Mouse (Mus musculus) embryonic stem cell, embryonic (primary cell): ENCODE results near the gene Sptb.

ENCODE experiments used
- CTCF ChIA-PET, 4 experiments: fragments of 300-600 bp in 2 of 4; fragments of 350-600 bp in 2 of 4; sonication (Branson Sonifier 250); formaldehyde crosslinking; loops; one replicate each; lab custom pipeline; 2022; ENCODE audit warnings: inconsistent platforms in 2 of 4; lab: Charles Lee
- POLR2A ChIA-PET, 4 experiments: fragments of 300-600 bp in 2 of 4; fragments of 350-600 bp in 2 of 4; sonication (Branson Sonifier 250); formaldehyde crosslinking; loops; one replicate each; lab custom pipeline; 2022; ENCODE audit warnings: antibody characterized with exemption in 4 of 4, inconsistent platforms in 1 of 4; lab: Charles Lee

Gene Sptb

DNA sequence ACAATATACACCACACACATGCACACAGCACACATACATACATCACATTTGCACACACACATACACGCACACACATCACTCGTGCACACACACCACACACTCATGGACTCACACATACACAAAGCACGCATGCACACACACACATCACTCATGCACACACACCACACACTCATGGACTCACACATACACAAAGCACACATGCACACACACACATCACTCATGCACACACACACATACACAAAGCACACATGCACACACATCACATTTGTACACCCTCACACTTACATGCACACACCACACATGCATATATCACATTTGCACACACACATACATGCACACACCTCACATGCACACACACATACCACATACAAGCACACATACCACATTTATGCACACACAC, 24.7 kb downstream of the Sptb start:
- POLR2A ChIA-PET = interaction anchor here in 2 of 4 experiments (0.6 to 1.8 kb wide), 3 partner anchors 8 to 13 kb away, joined by 3 to 9 read pairs (median 5); no protein-coding TSS in a partner anchor

DNA sequence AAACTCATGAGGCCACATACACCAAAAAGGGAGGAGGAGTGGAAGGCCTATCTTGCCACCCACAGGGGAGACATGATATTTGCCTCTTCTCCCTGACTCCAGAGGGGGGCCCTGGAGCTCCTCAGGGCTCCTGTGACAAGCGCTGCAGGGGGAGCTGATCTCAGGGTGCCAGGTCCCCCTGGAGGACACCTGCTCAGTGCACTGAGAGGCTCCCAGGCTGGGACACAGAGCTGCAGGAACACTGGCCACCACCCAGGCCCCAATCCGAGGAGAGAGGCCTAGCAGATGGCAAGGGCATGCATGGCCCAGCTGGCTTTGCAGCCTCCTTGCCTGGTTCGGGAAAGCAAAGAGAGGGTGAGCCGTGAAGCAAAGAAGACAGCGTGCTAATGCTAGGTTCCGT, 25.9 kb downstream of the Sptb start:
- POLR2A ChIA-PET = interaction anchor here in 2 of 4 experiments (1.2 to 1.8 kb wide), 3 partner anchors 11 to 79 kb away, joined by 3 to 9 read pairs (median 7); partner anchors contain the start of gene Sptb (in 1 of the 2)
- CTCF ChIA-PET = interaction anchor here in 1 of 4 experiments (0.9 kb wide), 1 partner anchor 88 kb away, joined by 3 read pairs; no protein-coding TSS in a partner anchor

More for the DNA sequence above, 24.7 kb downstream of the Sptb start:
- CTCF ChIA-PET = no interaction called here

DNA sequence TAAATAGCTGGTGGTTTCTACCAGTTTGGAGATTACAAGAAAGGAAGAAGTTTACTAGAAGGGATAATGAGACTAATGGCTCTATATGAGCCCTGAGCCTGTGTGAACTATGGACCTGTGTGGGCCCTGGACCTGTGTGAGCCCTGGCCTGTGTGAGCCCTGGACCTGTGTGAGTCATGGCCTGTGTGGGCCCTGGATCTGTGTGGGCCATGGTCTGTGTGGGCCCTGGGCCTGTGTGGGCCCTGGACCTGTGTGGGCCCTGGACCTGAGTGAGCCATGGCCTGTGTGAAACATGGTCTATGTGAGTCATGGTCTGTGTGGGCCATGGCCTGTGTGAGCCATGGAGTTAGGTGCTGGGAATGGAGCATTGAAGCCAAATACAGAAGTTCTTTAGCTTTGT, 28.4 kb downstream of the Sptb start:
- POLR2A ChIA-PET = interaction anchor here in 2 of 4 experiments (0.8 to 1.4 kb wide), 2 partner anchors 13 to 125 kb away, joined by 3 read pairs; no protein-coding TSS in a partner anchor
- CTCF ChIA-PET = interaction anchor here in 1 of 4 experiments (1.4 kb wide), 1 partner anchor 13 kb away, joined by 3 read pairs; no protein-coding TSS in a partner anchor

DNA sequence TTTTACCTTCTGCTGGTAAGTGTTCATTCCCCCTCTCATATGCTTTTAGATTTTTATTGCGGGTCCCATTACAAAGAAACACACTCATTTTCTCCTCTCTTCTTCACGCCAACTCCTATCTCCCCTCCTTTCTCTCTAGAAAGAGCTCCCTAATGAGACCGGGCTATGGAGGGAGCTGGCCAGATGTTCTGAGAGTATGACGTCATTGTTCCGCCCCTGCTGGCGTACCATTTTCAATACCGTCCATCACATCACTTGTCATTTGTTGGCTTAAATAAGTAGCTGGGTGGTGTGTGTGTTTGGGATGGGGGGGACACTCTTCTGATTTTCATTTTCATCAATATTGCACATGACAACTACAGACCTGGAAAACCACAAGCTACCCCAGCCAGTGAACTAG, 33.3 kb downstream of the Sptb start:
- POLR2A ChIA-PET = interaction anchor here in 3 of 4 experiments (0.6 to 1.7 kb wide), 4 partner anchors 8 to 198 kb away, joined by 3 to 5 read pairs (median 4); no protein-coding TSS in a partner anchor
- CTCF ChIA-PET = no interaction called here

DNA sequence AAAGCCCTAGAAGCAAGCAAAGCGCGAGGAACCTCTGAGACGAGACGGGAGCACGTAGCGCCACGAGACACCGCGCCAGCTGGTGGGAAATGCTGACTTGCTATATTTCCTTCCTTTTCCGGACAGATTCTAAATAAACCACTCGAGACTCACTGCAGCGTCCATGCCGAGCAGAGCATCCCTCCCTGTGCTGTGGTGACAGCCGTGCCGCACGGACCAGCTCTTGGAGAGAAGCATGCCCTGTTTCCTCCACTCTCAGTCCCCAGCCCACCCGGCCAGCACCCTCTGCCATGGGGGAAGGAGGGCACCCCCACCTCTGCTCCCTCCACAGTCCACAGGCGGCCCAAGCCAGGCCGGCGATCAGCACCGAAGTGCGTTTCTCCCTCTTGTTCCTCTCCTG, 33.9 kb downstream of the Sptb start:
- POLR2A ChIA-PET = no interaction called here

DNA sequence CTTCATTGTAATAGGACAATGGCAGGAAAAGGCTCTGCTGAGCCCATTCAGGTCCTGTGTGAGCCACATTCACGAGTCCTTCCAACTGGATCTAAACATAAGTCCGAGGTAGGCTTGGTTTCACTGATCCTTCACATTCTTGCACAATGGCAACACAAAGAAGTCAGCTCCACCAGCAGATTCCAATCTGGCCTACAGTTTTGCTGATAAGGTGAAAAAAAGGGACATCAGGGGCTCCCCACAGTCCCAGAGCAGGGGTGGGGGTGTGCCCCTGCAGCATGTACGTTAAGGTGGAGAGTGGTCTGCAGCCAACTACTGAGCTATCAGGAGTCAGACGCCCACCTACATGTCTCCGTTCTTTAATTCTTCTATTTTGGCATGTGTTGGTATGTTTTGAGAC, 35.0 kb downstream of the Sptb start:
- ChIA-PET POLR2A (no interaction called here), CTCF (no interaction called here)

More for the DNA sequence above, 33.9 kb downstream of the Sptb start:
- CTCF ChIA-PET = no interaction called here

DNA sequence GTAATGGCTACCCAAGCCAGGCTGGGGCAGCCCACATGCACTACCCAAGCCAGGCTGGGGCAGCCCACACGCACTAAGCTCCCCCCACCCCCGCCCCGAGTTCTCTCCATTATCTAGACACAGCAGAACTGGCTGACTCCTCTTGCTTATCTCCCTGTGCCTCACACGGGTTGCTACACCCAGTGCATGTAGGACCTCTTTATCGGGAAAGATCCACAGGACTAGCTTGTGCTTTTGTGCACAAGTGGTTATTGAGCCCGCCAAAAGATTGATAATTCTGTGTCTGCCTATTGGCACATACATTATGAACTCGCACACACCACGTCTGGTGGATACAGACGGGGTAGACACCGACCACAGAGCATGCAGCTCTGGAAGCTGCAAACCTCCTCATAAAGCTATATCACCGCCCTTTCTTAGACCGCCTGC, 36.5 kb downstream of the Sptb start:
- POLR2A ChIA-PET = interaction anchor here in 1 of 4 experiments (0.6 to 1.4 kb wide), 3 partner anchors 14 to 119 kb away, joined by 3 to 4 read pairs (median 3); no protein-coding TSS in a partner anchor

DNA sequence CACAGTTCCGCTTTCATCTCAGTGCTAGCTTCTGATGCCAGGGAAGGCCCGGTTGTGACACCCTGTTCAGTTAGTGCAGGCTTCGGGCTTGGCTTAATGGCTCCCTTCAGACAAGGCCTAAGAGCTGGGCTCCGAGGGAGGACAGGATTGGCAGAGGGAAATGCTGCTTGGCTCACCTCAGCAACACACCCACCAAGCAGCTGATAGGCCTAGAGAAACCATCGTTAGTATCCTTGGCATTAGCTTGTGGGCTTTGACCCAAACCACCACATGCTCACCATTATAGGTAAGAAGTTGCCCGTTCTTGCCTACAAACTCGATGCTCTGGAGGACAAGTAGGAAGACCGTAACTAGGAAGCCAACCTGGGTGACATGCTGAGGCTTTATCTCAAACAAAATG, 38.3 kb downstream of the Sptb start:
- ChIA-PET CTCF (interaction anchor here in 1 of 4 experiments (1.2 kb wide), 1 partner anchor 176 kb away, joined by 3 read pairs; no protein-coding TSS in a partner anchor), POLR2A (interaction anchor here in 1 of 4 experiments (1.3 kb wide), 1 partner anchor 23 kb away, joined by 3 read pairs; no protein-coding TSS in a partner anchor)

More for the DNA sequence above, 36.5 kb downstream of the Sptb start:
- CTCF ChIA-PET = interaction anchor here in 3 of 4 experiments (1.0 to 1.1 kb wide), 3 partner anchors 24 to 178 kb away, joined by 3 to 4 read pairs (median 3); no protein-coding TSS in a partner anchor

DNA sequence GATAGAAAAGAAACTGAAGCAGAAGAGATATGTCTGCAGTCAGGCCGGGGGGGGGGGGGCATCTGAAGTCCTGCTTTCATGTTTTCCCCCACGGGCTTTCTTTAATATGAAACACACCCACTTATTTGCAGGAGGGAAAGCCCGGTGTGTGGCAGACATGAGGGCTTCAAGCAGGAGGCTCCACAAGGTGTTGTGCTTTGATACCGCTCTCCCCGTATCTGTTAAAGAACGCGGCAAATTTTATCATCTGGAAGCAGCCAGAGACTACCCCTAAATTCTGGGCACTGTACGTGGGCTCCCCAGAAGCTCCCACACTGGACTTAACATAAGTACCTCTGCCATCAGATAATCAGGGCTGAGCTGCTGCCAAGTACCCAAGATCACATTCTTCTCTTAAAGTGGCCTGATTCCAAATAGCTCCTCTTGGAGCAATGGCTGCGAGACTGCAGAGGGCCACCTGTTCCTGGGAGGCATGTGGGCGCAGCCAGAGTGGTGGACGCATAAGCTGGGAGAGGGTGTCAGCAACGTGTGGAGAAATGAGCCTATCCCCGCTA, 39.7 kb downstream of the Sptb start:
- ChIA-PET POLR2A (interaction anchor here in 2 of 4 experiments (1.3 kb wide), 2 partner anchors 9 to 25 kb away, joined by 3 to 4 read pairs; no protein-coding TSS in a partner anchor), CTCF (interaction anchor here in 3 of 4 experiments (0.7 to 1.2 kb wide), 3 partner anchors 11 to 175 kb away, joined by 3 to 5 read pairs (median 3); no protein-coding TSS in a partner anchor)

DNA sequence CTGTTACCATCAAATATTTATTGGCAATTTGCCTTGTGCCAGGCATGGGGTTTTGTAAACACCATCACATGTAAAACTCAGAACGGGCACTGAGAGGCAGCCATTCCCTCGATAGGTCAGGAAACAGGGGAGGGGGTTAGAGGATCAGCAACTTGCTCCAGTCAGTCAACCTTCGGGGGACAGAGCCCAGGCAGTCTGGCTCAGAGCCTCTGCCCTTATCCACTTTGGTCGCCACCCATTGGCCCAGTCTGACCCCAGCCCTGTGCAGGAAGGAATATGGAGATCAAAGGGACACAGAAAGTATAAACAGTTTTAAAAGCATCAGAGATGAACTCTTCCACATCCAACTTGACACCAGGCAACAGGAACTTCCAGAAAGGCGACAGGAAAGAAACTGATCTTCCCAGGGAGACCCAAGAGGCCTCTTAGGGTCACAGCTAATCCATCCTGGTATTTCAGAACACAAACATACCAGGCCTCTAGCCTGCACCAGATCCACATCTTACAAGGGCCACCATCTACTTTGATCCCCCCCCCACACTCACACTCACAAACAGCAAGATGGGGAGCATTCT, 40.3 kb downstream of the Sptb start:
- ChIA-PET POLR2A (interaction anchor here in 2 of 4 experiments (0.6 to 1.3 kb wide), 2 partner anchors 8 to 25 kb away, joined by 4 read pairs; no protein-coding TSS in a partner anchor), CTCF (interaction anchor here in 1 of 4 experiments (0.7 kb wide), 1 partner anchor 10 kb away, joined by 5 read pairs; no protein-coding TSS in a partner anchor)

DNA sequence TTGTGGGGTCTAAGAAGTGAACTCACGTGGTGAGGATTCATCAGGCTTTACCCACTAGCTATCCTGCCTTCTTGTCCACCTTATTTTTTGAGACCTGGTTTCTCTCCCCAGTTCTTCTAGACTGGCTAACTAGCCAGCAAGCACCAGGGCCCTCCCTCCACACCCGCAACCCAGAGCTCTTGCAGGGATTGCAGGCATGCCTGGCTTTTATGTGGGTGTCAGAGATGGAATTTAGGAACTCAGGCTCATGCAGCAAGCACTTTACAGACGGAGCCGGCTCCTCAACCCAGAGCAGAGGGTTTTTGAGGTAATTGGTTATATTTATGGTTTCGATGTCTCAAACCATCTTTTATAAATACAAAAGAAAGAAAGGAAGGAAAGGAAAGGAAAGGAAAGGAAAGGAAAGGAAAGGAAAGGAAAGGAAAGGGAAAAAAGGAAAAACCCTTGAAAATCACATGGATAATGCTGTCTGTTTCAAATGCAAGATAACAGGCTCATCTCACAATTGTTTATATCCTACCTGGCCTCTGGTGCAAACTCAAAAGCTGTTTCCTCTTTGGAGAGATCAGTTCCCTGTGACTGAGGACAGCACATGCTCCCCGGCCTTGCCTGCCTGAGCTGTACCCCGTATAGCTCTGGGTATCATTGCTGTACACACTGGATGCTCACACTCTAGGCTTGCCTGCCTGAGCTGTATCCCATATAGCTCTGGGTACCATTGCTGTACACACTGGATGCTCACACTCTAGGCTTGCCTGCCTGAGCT, 41.5 kb downstream of the Sptb start:
- CTCF ChIA-PET = interaction anchor here in 2 of 4 experiments (0.7 to 1.5 kb wide), 4 partner anchors 12 to 296 kb away, joined by 3 to 5 read pairs (median 4); no protein-coding TSS in a partner anchor
- POLR2A ChIA-PET = interaction anchor here in 3 of 4 experiments (0.5 to 0.6 kb wide), 3 partner anchors 46 to 929 kb away, joined by 3 to 8 read pairs (median 4); no protein-coding TSS in a partner anchor

DNA sequence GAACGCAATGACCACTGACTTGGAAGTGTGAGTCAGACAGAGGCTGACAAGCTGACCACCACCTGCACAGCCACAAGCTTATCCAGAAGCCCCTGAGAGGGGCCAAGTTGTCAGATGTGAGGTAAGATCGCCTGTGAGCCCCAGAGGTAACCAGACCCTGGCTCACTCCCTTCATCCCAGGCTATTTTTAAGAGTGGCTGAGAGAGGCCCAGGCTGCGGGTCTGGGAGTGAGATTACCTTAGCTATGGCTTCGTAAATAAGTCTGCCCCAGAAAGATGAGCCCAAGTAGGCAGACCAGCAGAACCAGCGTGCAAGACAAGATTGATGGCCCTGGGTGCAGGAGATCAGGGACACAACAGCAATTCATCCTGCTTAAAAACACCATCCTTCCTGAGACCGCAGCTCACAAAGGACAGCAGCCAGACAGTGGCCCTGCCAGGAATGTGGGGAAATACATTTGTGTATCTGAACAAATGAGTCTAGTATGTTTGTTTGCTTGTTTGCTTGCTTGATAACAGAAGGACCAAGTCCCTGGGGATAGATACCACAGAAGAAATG, 58.5 kb downstream of the Sptb start:
- CTCF ChIA-PET = no interaction called here
- POLR2A ChIA-PET = no interaction called here

DNA sequence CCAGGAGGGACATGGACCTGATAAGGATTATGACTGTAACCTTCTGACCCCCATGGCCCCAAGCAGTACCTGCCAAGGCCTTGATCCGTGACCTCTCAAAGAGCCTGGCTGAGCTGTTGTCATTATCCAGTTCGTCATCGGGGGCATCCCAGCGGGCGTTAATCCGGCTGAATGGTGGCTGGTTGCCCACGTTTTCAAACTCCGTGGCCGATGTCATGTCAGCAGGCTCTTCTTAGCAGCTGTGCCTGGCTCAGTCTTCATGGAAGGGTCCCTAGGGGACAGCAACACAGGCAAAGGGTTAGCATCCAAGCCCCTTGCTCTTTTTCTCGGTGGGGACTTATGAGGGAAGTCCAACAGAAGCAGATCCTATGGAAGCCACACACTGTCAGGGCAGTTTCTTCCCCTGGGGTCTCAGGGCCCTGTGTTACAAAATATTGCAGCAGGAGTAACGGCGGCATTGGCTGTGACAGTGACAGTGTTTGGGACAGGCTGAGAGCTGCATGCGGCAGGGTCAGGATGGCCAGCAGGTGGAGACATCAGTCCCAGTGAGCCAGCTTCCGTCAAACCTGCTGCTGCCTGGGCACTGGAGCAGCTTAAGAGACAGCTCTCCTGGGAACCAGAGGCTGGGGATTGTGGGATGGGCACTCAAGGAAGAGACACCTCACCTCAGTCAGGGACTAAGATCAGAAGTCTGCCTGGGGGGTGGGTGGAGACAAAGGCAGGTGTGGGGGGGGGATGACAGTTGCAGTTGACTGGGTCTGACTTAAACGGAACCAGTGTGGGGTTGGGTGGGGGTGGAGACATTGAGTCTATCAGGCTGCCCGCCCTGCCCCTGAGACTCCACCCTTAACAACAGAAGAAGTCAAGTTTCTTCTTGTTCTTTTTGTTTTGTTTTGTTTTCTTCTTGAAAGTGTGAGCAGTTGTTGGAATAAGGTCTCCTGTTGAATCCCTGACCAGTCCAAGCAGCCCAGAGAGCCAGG, 60.3 kb downstream of the Sptb start:
- POLR2A ChIA-PET = interaction anchor here in 1 of 4 experiments (0.6 kb wide), 1 partner anchor 11 kb away, joined by 3 read pairs; no protein-coding TSS in a partner anchor
- CTCF ChIA-PET = interaction anchor here (0.5 to 1.4 kb wide), 14 partner anchors 9 to 175 kb away, joined by 3 to 15 read pairs (median 4); no protein-coding TSS in a partner anchor

DNA sequence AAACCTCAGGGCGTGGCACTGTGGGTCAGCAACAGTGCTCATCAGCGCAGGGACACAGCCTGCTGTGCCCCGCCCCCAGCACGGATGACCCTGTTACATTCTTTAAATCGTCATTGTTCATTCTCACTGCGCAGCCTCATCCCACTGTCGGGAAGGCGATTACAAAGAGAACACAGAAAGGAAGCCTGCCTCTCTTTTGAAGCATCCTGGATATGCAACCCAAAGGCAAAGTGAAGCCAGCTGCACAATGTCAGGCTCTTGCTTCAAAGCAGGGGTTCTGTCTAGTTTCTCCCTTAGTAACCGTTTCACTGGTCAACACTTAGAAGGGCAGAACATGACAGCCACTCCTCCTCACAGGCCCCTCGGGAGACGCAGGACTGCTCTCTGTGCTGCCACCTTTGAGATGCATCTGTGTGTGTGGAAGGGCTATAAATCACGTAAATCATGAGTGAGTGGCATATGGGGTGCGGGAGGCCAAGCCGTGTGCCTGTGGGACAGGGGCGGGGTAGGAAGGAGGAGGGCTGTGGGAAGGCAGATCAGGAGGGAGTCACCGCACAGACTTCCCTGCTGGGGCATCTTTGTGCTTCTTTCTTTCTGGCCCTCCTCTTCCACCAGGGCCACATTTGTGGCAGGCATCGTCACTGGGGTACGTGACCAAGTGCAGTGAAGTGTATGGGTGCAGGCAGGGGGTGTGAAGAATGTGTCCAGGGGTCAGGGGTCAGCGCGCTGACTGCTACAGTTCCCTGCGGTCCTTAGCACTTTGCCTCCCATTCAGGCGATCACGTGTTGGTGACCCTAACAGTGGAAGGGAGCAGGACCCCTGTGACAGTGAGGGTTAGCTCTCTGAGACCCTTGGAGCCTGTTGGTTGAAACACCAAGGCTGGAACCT, 64.9 kb downstream of the Sptb start:
- CTCF ChIA-PET = interaction anchor here in 1 of 4 experiments (0.5 to 0.7 kb wide), 2 partner anchors 192 to 281 kb away, joined by 3 to 4 read pairs; no protein-coding TSS in a partner anchor

DNA sequence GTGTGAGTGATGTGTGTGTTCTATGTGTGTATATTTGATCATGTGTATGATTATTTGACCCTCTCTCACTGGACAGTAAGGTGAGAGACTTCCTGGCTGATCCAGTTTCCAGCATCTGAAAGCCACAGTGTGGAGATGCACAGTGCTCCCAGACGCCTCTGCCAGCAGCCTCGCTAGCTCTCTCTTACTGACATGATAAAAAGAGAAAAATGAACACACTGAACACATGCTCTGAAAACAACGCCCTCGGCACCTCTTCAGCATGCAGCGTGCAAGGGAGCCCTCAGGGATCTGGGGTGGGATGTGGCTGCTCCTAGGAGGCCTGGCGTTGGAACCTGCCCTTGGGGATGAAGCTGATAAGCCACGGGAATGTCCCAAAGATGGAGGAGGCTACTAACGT, 66.7 kb downstream of the Sptb start:
- ChIA-PET CTCF (no interaction called here), POLR2A (no interaction called here)

More for the DNA sequence above, 64.9 kb downstream of the Sptb start:
- POLR2A ChIA-PET = interaction anchor here in 1 of 4 experiments (0.6 to 1.9 kb wide), 2 partner anchors 120 to 977 kb away, joined by 4 to 6 read pairs; partner anchors contain the start of genes Churc1 and Fntb

DNA sequence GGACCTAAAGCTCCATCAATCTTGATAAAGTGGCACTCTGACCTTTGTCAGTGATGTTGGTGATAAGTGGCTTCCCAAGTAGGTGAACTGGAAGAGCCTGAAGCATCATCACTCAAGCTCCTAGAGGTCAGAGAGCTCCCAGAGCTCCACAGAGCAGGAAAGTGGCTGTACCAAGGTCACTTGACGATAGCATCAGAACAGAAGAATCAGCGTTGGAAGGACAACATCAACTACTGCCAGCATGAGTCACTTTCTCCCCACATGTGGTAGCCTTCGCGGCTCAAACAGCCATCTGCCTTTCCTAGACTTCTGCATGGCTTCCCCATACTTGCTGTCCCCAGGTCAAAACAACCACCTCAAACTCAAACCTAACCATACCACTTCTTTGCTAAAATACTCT, 67.7 kb downstream of the Sptb start:
- ChIA-PET POLR2A (no interaction called here), CTCF (no interaction called here)
